Mouse (Mus musculus): ENCODE data around the gene Zfp456.

DNA sequence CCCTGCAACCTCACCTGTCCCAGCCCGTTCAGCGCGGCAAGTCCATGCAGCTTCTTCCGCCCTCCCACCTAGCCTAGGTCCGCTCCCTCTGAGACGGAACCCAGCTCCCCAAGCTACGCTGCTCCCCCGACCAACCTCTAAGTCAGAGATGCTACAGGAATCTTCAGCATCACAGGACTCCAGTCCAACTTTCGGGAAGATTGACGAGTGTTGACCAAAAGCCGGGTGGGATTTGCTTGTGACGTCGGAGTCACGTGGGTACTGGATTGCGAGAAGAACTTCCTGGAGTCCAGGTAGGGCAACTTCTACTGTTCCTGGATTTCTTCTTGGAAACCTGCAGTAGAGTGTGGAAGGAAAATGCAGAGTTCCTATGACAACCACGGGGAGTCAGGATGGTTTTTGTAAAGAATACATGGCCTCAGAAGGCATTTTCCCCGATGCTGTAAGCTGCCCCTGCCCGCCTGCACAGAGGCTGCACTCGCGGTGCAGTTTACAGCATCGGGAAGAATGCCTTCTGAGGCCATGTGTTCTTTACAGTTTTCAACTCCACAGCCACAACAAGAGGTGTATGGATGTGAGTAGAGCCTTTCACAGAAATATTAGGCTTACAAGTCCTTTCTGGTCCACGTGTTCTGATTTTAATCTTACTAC, 45.7 kb upstream of the Zfp456 start, which contains the start of gene Zfp459:
- TF ChIP-seq BHLHE40 (IDR thresholded peaks at IDR 0.05; ENCODE audit: borderline replicate concordance, low read depth, low read length) (no peak), CTCF (IDR thresholded peaks at IDR 0.05 in 2 of 3, conservative IDR thresholded peaks at IDR 0.05 in 1 of 3; ENCODE audit: control insufficient read depth in 1 of 3, insufficient read depth in 1 of 3, low read depth in 2 of 3, low read length in 3 of 3, poor library complexity in 1 of 3, severe bottlenecking in 1 of 3) (no peak)

Data from MEL (cell line).